Mouse (Mus musculus) hindbrain, embryonic 14.5 days (tissue): Measurements from ENCODE around the gene Krt32. TPM values are rescaled to one million over a fixed set of nuclear protein-coding genes. Genes with fewer than 3 reads are reported as not detected.

Source experiments
- ATAC-seq: fragments of 200-750 bp; cut with Nextera tagmentation; 2 replicates; pipeline ENCODE4 v1.8.0; 2017; ENCODE audit warnings: moderate number of reproducible peaks, mild to moderate bottlenecking, moderate TSS enrichment, moderate library complexity; ENCODE audit not compliant: low FRiP score
- DNase-seq: peaks from one replicate; pipeline ENCODE4 v3.0.0-alpha.2; 2015; ENCODE audit warnings: low spot score
- H3K27ac ChIP-seq: fragments of 300-500 bp; sonication (generic); 2 replicates; pipeline ENCODE4 v1.5.1; 2014; ENCODE audit warnings: mild to moderate bottlenecking, moderate library complexity
- H3K27me3 ChIP-seq: fragments of 300-500 bp; sonication (generic); 2 replicates; pipeline ENCODE4 v1.6.1; 2014; ENCODE audit warnings: mild to moderate bottlenecking, low read length, mixed read lengths; ENCODE audit not compliant: control insufficient read depth, insufficient read depth
- H3K36me3 ChIP-seq: fragments of 300-500 bp; sonication (generic); replicated peaks from 2 replicates; pipeline ENCODE4 v1.6.1; 2014; ENCODE audit not compliant: control insufficient read depth, insufficient read depth
- H3K4me1 ChIP-seq: fragments of 300-500 bp; sonication (generic); replicated peaks from 2 replicates; pipeline ENCODE4 v1.6.1; 2014; ENCODE audit warnings: antibody characterized with exemption, low read length, mixed read lengths; ENCODE audit not compliant: control insufficient read depth, insufficient read depth
- H3K4me2 ChIP-seq: fragments of 300-500 bp; sonication (generic); replicated peaks from 2 replicates; pipeline ENCODE4 v1.6.1; 2014; ENCODE audit warnings: mild to moderate bottlenecking, moderate library complexity
- H3K4me3 ChIP-seq: fragments of 300-500 bp; sonication (generic); replicated peaks from 2 replicates; pipeline ENCODE4 v1.5.1; 2014; ENCODE audit warnings: mild to moderate bottlenecking, low read length
- H3K9ac ChIP-seq: fragments of 300-500 bp; sonication (generic); 2 replicates; pipeline ENCODE4 v1.6.1; 2014
- H3K9me3 ChIP-seq: fragments of 300-500 bp; sonication (generic); 2 replicates; pipeline ENCODE4 v1.6.1; 2016; ENCODE audit warnings: low read length; ENCODE audit not compliant: control insufficient read depth
- WGBS: fragments of 180-500 bp; shearing (Covaris S2); extraction: QIAGEN DNeasy Blood & Tissue Kit; methylation state at CpG from one replicate; pipeline ENCODE4 v1.1.7; 2014; 5-methylcytosine and 5-hydroxymethylcytosine counted together
- polyA plus RNA-seq: library from polyadenylated mRNA; unstranded; fragments of >200 nt; fragmentation: Nextera tagmentation; extraction: Ambion mirVana; gene quantifications from 2 replicates; pipeline ENCODE4 v1.2.1, GENCODE M21; 2014

Gene Krt32
- polyA plus RNA-seq, 1 experiment from 2014 or later: not detected

DNA sequence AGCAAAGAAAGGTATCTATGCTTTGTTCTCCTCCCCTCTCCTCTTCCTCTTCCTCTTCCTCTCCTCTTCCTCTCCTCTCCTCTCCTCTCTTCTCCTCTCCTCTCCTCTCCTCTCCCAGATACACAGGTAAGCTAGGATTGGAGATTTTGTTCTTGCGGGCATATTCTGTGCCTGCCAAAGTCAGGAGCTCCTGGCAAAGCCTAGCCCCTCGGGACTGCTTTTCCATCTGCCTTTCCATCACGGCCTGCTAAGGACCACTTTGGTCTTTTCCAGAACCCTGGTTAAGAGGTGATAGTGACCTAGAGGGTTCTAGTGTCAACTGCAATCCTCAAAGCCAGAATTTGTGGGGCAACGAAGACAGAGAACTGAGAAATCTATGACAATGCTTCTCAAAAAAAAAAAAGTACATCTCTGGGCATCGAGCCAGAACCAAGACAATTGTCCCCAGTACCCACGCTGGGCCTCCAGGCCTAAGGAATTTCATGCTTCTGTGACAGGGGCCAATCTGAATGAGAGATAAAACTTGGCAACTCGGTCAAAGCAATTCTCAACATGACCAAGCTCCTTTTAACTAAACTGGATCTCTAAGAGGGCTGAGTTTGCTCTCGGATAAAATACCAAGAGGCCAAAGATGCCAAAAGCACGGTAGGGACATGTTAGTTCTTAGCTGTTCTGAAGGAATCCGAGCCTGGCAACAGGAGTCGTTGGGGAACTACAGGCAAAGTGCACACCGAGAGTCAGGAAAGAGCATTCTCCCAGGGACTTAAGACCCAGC is 21.6 kb downstream of the Krt32 start:
- H3K9me3 ChIP-seq: no peaks in the 10 kb centered on the region
- no peak for ATAC-seq
- no peak overlapping the region for H3K27ac ChIP-seq
- no peak overlapping the region for H3K4me3 ChIP-seq
- 46% methylated on average over 12 of the region's 12 CpGs for WGBS
- no peaks in the 10 kb centered on the region for H3K36me3 ChIP-seq
- no peak overlapping the region for H3K9ac ChIP-seq
- DNase-seq: no peak
- no peaks in the 10 kb centered on the region for H3K4me1 ChIP-seq
- no peak overlapping the region for H3K4me2 ChIP-seq
- no peaks in the 10 kb centered on the region for H3K27me3 ChIP-seq

DNA sequence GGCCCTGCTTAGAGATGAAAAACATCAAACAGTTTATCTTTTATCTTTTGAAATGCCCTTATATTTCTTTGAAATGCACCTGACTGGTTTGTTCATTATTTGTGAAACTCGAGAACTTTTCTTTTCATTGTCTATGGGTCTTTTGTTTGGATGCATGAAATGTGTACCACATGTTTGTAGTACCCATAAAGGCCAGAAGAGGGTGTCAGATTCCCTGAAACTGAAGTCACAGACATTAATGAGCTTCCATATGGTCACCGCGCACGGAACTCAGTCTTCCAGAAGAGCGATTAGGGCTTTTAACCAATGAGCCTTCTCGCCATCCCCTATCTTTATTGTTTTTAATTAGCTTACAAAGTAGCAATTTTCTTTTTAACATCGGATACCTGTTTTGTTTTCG is 29.2 kb downstream of the Krt32 start:
- Histone ChIP-seq H3K4me3 (no peak overlapping the region), H3K27ac (no peak overlapping the region), H3K4me1 (no peaks in the 10 kb centered on the region), H3K27me3 (no peaks in the 10 kb centered on the region), H3K9ac (no peak overlapping the region), H3K36me3 (no peaks in the 10 kb centered on the region), H3K9me3 (no peaks in the 10 kb centered on the region), H3K4me2 (no peak overlapping the region)
- 71% methylated on average over 8 of the region's 8 CpGs for WGBS
- no peak for ATAC-seq
- DNase-seq: no peak

DNA sequence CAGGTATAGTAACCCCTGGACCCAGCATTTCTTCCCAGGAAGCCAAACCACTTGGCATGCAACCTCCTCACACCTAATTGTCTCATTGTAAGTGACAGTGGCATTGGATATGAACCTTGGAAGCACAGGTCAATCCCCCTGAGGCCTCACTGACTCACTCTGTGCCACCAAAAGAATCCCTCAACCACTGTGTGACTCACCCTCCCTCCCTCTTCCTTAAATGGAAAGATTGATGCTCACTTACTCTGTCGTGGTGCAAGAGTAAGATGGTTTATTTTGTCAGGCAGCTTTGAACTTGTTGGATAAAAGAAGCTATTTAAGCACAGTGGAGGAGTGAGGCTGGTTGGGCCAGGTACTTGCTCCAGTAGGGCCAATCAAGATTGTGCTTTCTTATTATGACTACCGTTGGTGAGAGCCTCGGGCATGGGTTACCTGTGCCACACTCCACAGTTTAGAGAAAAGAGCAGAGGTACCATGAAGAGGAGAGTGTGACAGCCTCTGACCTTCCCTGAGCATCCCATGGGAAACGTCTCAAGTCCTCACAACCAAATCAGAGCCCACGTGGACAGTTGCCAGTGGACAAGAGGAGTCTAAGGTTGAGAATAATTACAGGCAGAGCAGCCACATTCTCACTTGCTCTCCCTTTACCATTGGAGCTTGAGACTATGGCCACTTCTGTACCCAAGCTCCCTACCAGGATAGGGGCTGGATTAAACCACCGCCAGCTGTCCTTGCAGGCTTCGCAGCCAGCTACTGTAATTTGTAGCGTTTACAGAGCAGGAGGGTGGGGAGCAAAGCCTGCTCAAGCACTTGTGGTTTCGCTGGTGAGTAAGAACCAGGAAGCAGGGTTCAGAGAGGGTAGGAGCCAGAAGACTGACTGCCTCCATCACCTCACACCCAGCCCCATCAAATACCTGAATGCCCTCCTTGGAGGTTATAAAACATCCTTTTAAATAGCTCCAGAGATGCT is 32.1 kb downstream of the Krt32 start:
- no peak for ATAC-seq
- DNase-seq: no peak
- Histone ChIP-seq H3K27me3 (no peaks in the 10 kb centered on the region), H3K4me3 (no peak overlapping the region), H3K4me2 (no peak overlapping the region), H3K9ac (no peak overlapping the region), H3K4me1 (no peaks in the 10 kb centered on the region), H3K9me3 (no peaks in the 10 kb centered on the region), H3K36me3 (no peaks in the 10 kb centered on the region), H3K27ac (no peak overlapping the region)
- WGBS: 80% methylated on average over 9 of the region's 9 CpGs

DNA sequence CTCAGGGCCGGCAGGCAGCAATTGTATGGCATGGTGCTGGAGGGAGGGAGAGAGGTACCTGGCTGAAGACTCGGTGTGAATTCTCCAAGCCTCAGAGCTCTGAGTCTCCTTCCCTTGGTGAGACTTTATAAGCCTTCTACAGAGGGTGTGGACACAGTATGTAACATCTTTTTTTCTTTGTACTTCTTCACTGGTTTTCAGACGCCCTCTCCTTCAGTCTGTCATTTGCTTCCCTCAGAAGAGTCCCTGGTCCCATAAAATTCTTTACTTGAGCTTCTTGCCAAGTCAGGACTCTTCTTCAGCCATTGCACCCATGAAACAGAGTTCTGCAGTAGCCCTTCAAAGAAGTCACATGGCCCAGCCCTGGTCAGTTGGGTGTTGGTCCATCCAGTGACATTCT is 37.6 kb downstream of the Krt32 start, which contains the start of gene Krt31:
Gene Krt31 (minus strand): TSS at position 101 of the 400 bp plus-strand sequence.
- Histone ChIP-seq H3K4me1 (no peaks in the 10 kb centered on the region), H3K27ac (no peak within 1 kb of the TSS), H3K36me3 (no peaks in the 10 kb centered on the region), H3K27me3 (no peaks in the 10 kb centered on the region), H3K9ac (no peak within 1 kb of the TSS), H3K4me2 (no peak within 1 kb of the TSS), H3K4me3 (no peak within 1 kb of the TSS), H3K9me3 (no peaks in the 10 kb centered on the region)
- no peak for DNase-seq
- WGBS: 87% methylated on average over 3 of the region's 3 CpGs
- no peak for ATAC-seq

DNA sequence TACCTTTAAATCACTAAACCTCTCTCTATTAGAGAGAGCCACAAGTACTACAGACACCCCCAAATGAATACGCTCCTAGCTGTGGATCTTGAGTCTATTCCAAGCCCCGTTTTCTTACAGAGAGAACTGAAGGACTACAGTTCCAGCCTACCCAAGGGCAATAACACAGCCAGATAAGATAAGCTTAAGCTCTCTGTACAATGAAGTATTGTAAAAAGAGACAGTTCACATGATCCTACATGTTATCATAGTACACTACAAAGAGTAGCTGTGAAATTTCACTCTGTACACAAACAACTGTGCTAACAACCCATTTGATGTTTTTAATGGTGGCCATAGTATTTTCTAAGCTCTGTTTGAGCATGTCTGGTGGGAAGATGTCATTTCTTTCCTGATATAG is 40.8 kb downstream of the Krt32 start:
- Histone ChIP-seq H3K9me3 (no peaks in the 10 kb centered on the region), H3K27ac (no peak overlapping the region), H3K4me1 (no peaks in the 10 kb centered on the region), H3K4me3 (no peak overlapping the region), H3K4me2 (no peak overlapping the region), H3K36me3 (no peaks in the 10 kb centered on the region), H3K27me3 (no peaks in the 10 kb centered on the region), H3K9ac (no peak overlapping the region)
- WGBS: 95% methylated on average over 2 of the region's 2 CpGs
- ATAC-seq (no peak), DNase-seq (no peak)

DNA sequence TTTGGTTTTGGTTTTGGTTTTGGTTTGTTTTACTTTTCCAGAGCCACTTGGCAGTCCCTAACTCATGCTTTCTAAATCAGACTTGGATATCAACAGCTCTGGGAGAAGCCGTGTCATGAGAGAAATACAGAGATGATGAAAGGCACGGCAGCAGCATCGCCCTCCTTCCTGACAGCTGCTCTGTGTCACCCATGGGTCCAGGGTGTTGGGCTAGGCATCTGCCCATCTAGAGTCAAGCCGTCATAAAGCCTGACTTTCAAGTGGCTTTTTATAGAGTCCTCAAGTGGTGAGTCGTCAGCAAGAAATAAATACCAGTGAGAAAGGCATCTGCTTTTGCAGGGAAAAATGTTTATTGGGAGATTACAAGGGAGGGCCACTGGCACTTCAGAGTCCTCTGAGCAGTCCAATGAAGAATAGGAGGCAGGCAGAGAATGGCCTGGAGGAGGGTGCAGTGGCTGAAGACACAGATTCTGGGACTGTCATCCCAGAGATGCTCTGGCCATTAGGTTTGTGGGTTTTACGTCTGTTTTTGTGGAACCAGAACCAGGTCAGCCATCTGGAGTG is 41.6 kb downstream of the Krt32 start:
- Histone ChIP-seq H3K9ac (no peak overlapping the region), H3K36me3 (no peaks in the 10 kb centered on the region), H3K9me3 (no peaks in the 10 kb centered on the region), H3K27ac (no peak overlapping the region), H3K4me2 (no peak overlapping the region), H3K27me3 (no peaks in the 10 kb centered on the region), H3K4me1 (no peaks in the 10 kb centered on the region), H3K4me3 (no peak overlapping the region)
- ATAC-seq: no peak
- DNase-seq: no peak
- WGBS: 93% methylated on average over 6 of the region's 6 CpGs

DNA sequence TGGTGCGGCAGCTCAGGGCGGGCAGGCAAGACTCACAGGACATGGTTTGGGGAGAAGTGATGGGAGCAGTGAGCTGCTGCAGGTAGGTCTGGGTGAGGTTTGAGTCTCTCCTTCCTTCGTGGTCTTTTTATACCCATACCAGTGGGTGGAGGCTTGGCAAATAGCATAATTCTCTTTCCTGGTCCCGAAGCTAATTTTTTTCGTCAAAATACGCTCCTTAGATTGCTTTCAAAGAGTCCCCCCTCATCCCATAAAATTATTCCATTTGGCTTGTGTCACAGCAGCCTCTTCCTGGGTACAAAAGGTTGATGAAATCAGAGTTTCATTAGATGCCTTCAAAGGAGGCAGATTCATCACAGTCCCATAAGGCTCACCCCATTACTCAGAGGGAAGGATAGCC is 46.6 kb downstream of the Krt32 start, which contains the start of gene Krt34:
Gene Krt34 (minus strand): TSS at position 101 of the 400 bp plus-strand sequence.
- H3K9ac ChIP-seq: no peak within 1 kb of the TSS
- ATAC-seq (no peak), DNase-seq (no peak)
- no peak within 1 kb of the TSS for H3K27ac ChIP-seq
- no peaks in the 10 kb centered on the region for H3K9me3 ChIP-seq
- H3K27me3 ChIP-seq: no peaks in the 10 kb centered on the region
- no peaks in the 10 kb centered on the region for H3K36me3 ChIP-seq
- 84% methylated on average over 6 of the region's 6 CpGs for WGBS
- H3K4me1 ChIP-seq: no peaks in the 10 kb centered on the region
- H3K4me2 ChIP-seq: no peak within 1 kb of the TSS
- H3K4me3 ChIP-seq: no peak within 1 kb of the TSS
